Mouse (Mus musculus): ENCODE measurements around the gene Klf8. TPM values are rescaled to one million over a fixed set of nuclear protein-coding genes. Genes with fewer than 3 reads are reported as not detected.
"Not testable (repeated sequence)": the region's sequence is repeated elsewhere in the genome, so short reads cannot be mapped to it uniquely, and the experiment has no call there.

The Klf8 gene
- 7.6 and 7.7 TPM in 2 replicates for polyA plus RNA-seq (2015; fragmentation: Nextera tagmentation; extraction: Ambion mirVana)

GRCm38 (mm10) chrX:153237304-153237919, at the start of gene Klf8:
Gene Klf8, plus strand, starts transcription at chrX:153237466.
- no peaks in the 10 kb centered on the region for H3K27me3 ChIP-seq (ENCODE audit: control insufficient read depth, insufficient read depth, low read depth, low read length)
- peak; percentile 86 for ATAC-seq
- peaks cover 5% of the 10 kb centered on the region for H3K4me1 ChIP-seq (ENCODE audit: control insufficient read depth, insufficient read depth, low read length)
- H3K27ac ChIP-seq (ENCODE audit: low read length): peak within 1 kb of the TSS; percentile 88
- H3K4me3 ChIP-seq (ENCODE audit: low read depth, low read length): peak within 1 kb of the TSS; percentile 61
- H3K9ac ChIP-seq (ENCODE audit: low read depth, low read length): peak within 1 kb of the TSS; percentile 73
- H3K36me3 ChIP-seq (ENCODE audit: control insufficient read depth, insufficient read depth, low read length): no peaks in the 10 kb centered on the region
- peak within 1 kb of the TSS; percentile 62 for H3K4me2 ChIP-seq (ENCODE audit: low read length)
- no peaks in the 10 kb centered on the region for H3K9me3 ChIP-seq (replicated peaks; ENCODE audit: control insufficient read depth, low read length, poor library complexity, severe bottlenecking)
- 17% methylated on average over 17 of the region's 17 CpGs for WGBS

GRCm38 (mm10) chrX:153199185-153199584, 38.1 kb upstream of the Klf8 start:
- H3K4me1 ChIP-seq (ENCODE audit: control insufficient read depth, insufficient read depth, low read length); H3K4me2 ChIP-seq (ENCODE audit: low read length); H3K4me3 ChIP-seq (ENCODE audit: low read depth, low read length); H3K9me3 ChIP-seq (replicated peaks; ENCODE audit: control insufficient read depth, low read length, poor library complexity, severe bottlenecking); ATAC-seq; H3K9ac ChIP-seq (ENCODE audit: low read depth, low read length); H3K27me3 ChIP-seq (ENCODE audit: control insufficient read depth, insufficient read depth, low read depth, low read length); H3K27ac ChIP-seq (ENCODE audit: low read length); H3K36me3 ChIP-seq (ENCODE audit: control insufficient read depth, insufficient read depth, low read length): not testable (repeated sequence)
- WGBS: 67% methylated on average over 2 of the region's 2 CpGs

- Histone ChIP-seq H3K36me3 (ENCODE audit: control insufficient read depth, insufficient read depth, low read length) (no peaks in the 10 kb centered on the region), H3K4me1 (ENCODE audit: control insufficient read depth, insufficient read depth, low read length) (no peaks in the 10 kb centered on the region), H3K9me3 (replicated peaks; ENCODE audit: control insufficient read depth, low read length, poor library complexity, severe bottlenecking) (no peaks in the 10 kb centered on the region), H3K4me2 (ENCODE audit: low read length) (no peak overlapping the region), H3K27ac (ENCODE audit: low read length) (no peak overlapping the region), H3K9ac (ENCODE audit: low read depth, low read length) (no peak overlapping the region), H3K27me3 (ENCODE audit: control insufficient read depth, insufficient read depth, low read depth, low read length) (no peaks in the 10 kb centered on the region), H3K4me3 (ENCODE audit: low read depth, low read length) (no peak overlapping the region)
- WGBS: 80% methylated on average over 1 of the region's 1 CpGs
- ATAC-seq: no peak
Measured at GRCm38 (mm10) chrX:153211101-153211500, 26.2 kb upstream of the Klf8 start.

- Histone ChIP-seq H3K27me3 (ENCODE audit: control insufficient read depth, insufficient read depth, low read depth, low read length) (no peaks in the 10 kb centered on the region), H3K4me3 (ENCODE audit: low read depth, low read length) (no peak overlapping the region), H3K27ac (ENCODE audit: low read length) (no peak overlapping the region), H3K9ac (ENCODE audit: low read depth, low read length) (no peak overlapping the region), H3K36me3 (ENCODE audit: control insufficient read depth, insufficient read depth, low read length) (no peaks in the 10 kb centered on the region), H3K4me2 (ENCODE audit: low read length) (no peak overlapping the region), H3K4me1 (ENCODE audit: control insufficient read depth, insufficient read depth, low read length) (no peaks in the 10 kb centered on the region), H3K9me3 (replicated peaks; ENCODE audit: control insufficient read depth, low read length, poor library complexity, severe bottlenecking) (no peaks in the 10 kb centered on the region)
- WGBS: 76% methylated on average over 2 of the region's 2 CpGs
- ATAC-seq: no peak
Measured at GRCm38 (mm10) chrX:153231240-153231639, 6.0 kb upstream of the Klf8 start.

GRCm38 (mm10) chrX:153233255-153233654, 4.0 kb upstream of the Klf8 start:
- no peak overlapping the region for H3K27ac ChIP-seq (ENCODE audit: low read length)
- no peaks in the 10 kb centered on the region for H3K27me3 ChIP-seq (ENCODE audit: control insufficient read depth, insufficient read depth, low read depth, low read length)
- no peak overlapping the region for H3K4me3 ChIP-seq (ENCODE audit: low read depth, low read length)
- peak; percentile 40 for ATAC-seq
- no peaks in the 10 kb centered on the region for H3K36me3 ChIP-seq (ENCODE audit: control insufficient read depth, insufficient read depth, low read length)
- H3K9me3 ChIP-seq (replicated peaks; ENCODE audit: control insufficient read depth, low read length, poor library complexity, severe bottlenecking): no peaks in the 10 kb centered on the region
- WGBS: 13% methylated on average over 10 of the region's 10 CpGs
- peak overlapping the region; percentile 31; the same call in 1 of the 2 replicates for H3K4me2 ChIP-seq (ENCODE audit: low read length)
- no peak overlapping the region for H3K9ac ChIP-seq (ENCODE audit: low read depth, low read length)
- no peaks in the 10 kb centered on the region for H3K4me1 ChIP-seq (ENCODE audit: control insufficient read depth, insufficient read depth, low read length)

- Histone ChIP-seq H3K9ac (ENCODE audit: low read depth, low read length) (peak overlapping the region; percentile 73), H3K4me3 (ENCODE audit: low read depth, low read length) (peak overlapping the region; percentile 61)
- WGBS: 12% methylated on average over 22 of the region's 23 CpGs
Measured at GRCm38 (mm10) chrX:153237920-153238504, 746 bp downstream of the Klf8 start.

GRCm38 (mm10) chrX:153254256-153254655, 17.0 kb downstream of the Klf8 start:
- H3K4me2 ChIP-seq (ENCODE audit: low read length): no peak overlapping the region
- no peaks in the 10 kb centered on the region for H3K9me3 ChIP-seq (replicated peaks; ENCODE audit: control insufficient read depth, low read length, poor library complexity, severe bottlenecking)
- no peaks in the 10 kb centered on the region for H3K36me3 ChIP-seq (ENCODE audit: control insufficient read depth, insufficient read depth, low read length)
- H3K9ac ChIP-seq (ENCODE audit: low read depth, low read length): no peak overlapping the region
- 75% methylated on average over 1 of the region's 1 CpGs for WGBS
- no peak overlapping the region for H3K4me3 ChIP-seq (ENCODE audit: low read depth, low read length)
- no peaks in the 10 kb centered on the region for H3K4me1 ChIP-seq (ENCODE audit: control insufficient read depth, insufficient read depth, low read length)
- H3K27ac ChIP-seq (ENCODE audit: low read length): no peak overlapping the region
- no peak for ATAC-seq
- H3K27me3 ChIP-seq (ENCODE audit: control insufficient read depth, insufficient read depth, low read depth, low read length): no peaks in the 10 kb centered on the region

More at GRCm38 (mm10) chrX:153237920-153238504, 746 bp downstream of the Klf8 start:
- no peaks in the 10 kb centered on the region for H3K27me3 ChIP-seq (ENCODE audit: control insufficient read depth, insufficient read depth, low read depth, low read length)
- peak; percentile 93 for ATAC-seq
- H3K9me3 ChIP-seq (replicated peaks; ENCODE audit: control insufficient read depth, low read length, poor library complexity, severe bottlenecking): no peaks in the 10 kb centered on the region
- H3K4me2 ChIP-seq (ENCODE audit: low read length): peak overlapping the region; percentile 62
- peaks cover 5% of the 10 kb centered on the region for H3K4me1 ChIP-seq (ENCODE audit: control insufficient read depth, insufficient read depth, low read length)
- H3K36me3 ChIP-seq (ENCODE audit: control insufficient read depth, insufficient read depth, low read length): no peaks in the 10 kb centered on the region
- H3K27ac ChIP-seq (ENCODE audit: low read length): peak overlapping the region; percentile 88

- ATAC-seq: no peak
- WGBS: 81% methylated on average over 2 of the region's 2 CpGs
- H3K4me3 ChIP-seq (ENCODE audit: low read depth, low read length): no peak overlapping the region
Measured at GRCm38 (mm10) chrX:153255504-153255903, 18.2 kb downstream of the Klf8 start.

GRCm38 (mm10) chrX:153282185-153282584, 44.9 kb downstream of the Klf8 start:
- Histone ChIP-seq H3K9me3 (replicated peaks; ENCODE audit: control insufficient read depth, low read length, poor library complexity, severe bottlenecking) (no peaks in the 10 kb centered on the region), H3K27ac (ENCODE audit: low read length) (no peak overlapping the region), H3K27me3 (ENCODE audit: control insufficient read depth, insufficient read depth, low read depth, low read length) (no peaks in the 10 kb centered on the region), H3K4me1 (ENCODE audit: control insufficient read depth, insufficient read depth, low read length) (no peaks in the 10 kb centered on the region), H3K4me2 (ENCODE audit: low read length) (no peak overlapping the region), H3K4me3 (ENCODE audit: low read depth, low read length) (no peak overlapping the region), H3K9ac (ENCODE audit: low read depth, low read length) (no peak overlapping the region), H3K36me3 (ENCODE audit: control insufficient read depth, insufficient read depth, low read length) (no peaks in the 10 kb centered on the region)
- ATAC-seq: no peak
- 88% methylated on average over 2 of the region's 2 CpGs for WGBS

More at GRCm38 (mm10) chrX:153255504-153255903, 18.2 kb downstream of the Klf8 start:
- Histone ChIP-seq H3K36me3 (ENCODE audit: control insufficient read depth, insufficient read depth, low read length) (no peaks in the 10 kb centered on the region), H3K9me3 (replicated peaks; ENCODE audit: control insufficient read depth, low read length, poor library complexity, severe bottlenecking) (no peaks in the 10 kb centered on the region), H3K27me3 (ENCODE audit: control insufficient read depth, insufficient read depth, low read depth, low read length) (no peaks in the 10 kb centered on the region), H3K27ac (ENCODE audit: low read length) (no peak overlapping the region), H3K4me2 (ENCODE audit: low read length) (no peak overlapping the region), H3K4me1 (ENCODE audit: control insufficient read depth, insufficient read depth, low read length) (no peaks in the 10 kb centered on the region), H3K9ac (ENCODE audit: low read depth, low read length) (no peak overlapping the region)
